Mouse (Mus musculus): Measurements from ENCODE around the gene Prss8. TPM values are rescaled to one million over a fixed set of nuclear protein-coding genes. Genes with fewer than 3 reads are reported as not detected.

Prss8 gene
- total and polyA plus RNA-seq, 3 experiments, result 0.12 to 0.21 TPM; not detected in 1

- TF ChIP-seq MYC (IDR thresholded peaks at IDR 0.05; ENCODE audit: low read depth, low read length), result no peak
- TF ChIP-seq USF2 (IDR thresholded peaks at IDR 0.05; ENCODE audit: borderline replicate concordance in 1 of 2, insufficient read depth in 1 of 2, low read depth in 1 of 2, low read length in 2 of 2), result no peak
- TF ChIP-seq POLR2A (IDR thresholded peaks at IDR 0.05; ENCODE audit: control insufficient read depth in 1 of 2, insufficient read depth in 1 of 2, low read depth in 1 of 2, low read length in 2 of 2, poor library complexity in 1 of 2), result peak in 1 of 2 experiments; percentile 34; a peak in 1 of 4 replicates
- TF ChIP-seq SIN3A (IDR thresholded peaks at IDR 0.05; ENCODE audit: low read length), result no peak
- peak; percentile 98 for TF ChIP-seq ZMIZ1 (IDR thresholded peaks at IDR 0.05; ENCODE audit: low read depth, low read length)
- TF ChIP-seq MAX (IDR thresholded peaks at IDR 0.05; ENCODE audit: low read length), result no peak
- no peak for TF ChIP-seq MYB (IDR thresholded peaks at IDR 0.05; ENCODE audit: low read depth, low read length)
- no peak for TF ChIP-seq E2F4 (IDR thresholded peaks at IDR 0.05; ENCODE audit: borderline replicate concordance, low read depth, low read length)
- TF ChIP-seq USF1 (IDR thresholded peaks at IDR 0.05; ENCODE audit: low read depth, low read length), result no peak
- no peak for TF ChIP-seq GATA1 (IDR thresholded peaks at IDR 0.05; ENCODE audit: low read depth, low read length)
- TF ChIP-seq ZC3H11A (IDR thresholded peaks at IDR 0.05; ENCODE audit: low read depth, low read length), result no peak
- TF ChIP-seq RCOR1 (IDR thresholded peaks at IDR 0.05; ENCODE audit: low read depth, low read length), result no peak; the same call in 1 of the 2 replicates
- TF ChIP-seq BHLHE40 (IDR thresholded peaks at IDR 0.05; ENCODE audit: borderline replicate concordance, low read depth, low read length), result no peak
Observed at GRCm38 (mm10) chr7:127898179-127898956, 31.5 kb downstream of the Prss8 start (continued).

GRCm38 (mm10) chr7:127897542-127897941 is 32.4 kb downstream of the Prss8 start:
- DNase-seq (ENCODE audit: low read depth, low spot score), result peak; percentile 69
- H3K36me3 ChIP-seq (ENCODE audit: control insufficient read depth in 1 of 2, insufficient read depth in 2 of 2, low read length in 2 of 2), result peaks cover 0 to 27% of the 10 kb centered on the region in 2 experiments; a peak in 2 of 4 replicates
- H3K4me3 ChIP-seq (ENCODE audit: control insufficient read depth in 1 of 2, insufficient read depth in 1 of 2, low read depth in 2 of 2, low read length in 2 of 2), result no peak overlapping the region
- H3K9ac ChIP-seq (ENCODE audit: control insufficient read depth, low read depth, low read length, poor library complexity, severe bottlenecking), result peak overlapping the region; percentile 13; the same call in 1 of the 2 replicates
- H3K4me1 ChIP-seq (ENCODE audit: control insufficient read depth in 1 of 2, insufficient read depth in 2 of 2, low read length in 2 of 2), result peaks cover 23 to 44% of the 10 kb centered on the region in 2 experiments
- H3K79me2 ChIP-seq (ENCODE audit: control insufficient read depth, insufficient read depth, low read length, poor library complexity), result no peaks in the 10 kb centered on the region
- H3K9me3 ChIP-seq (replicated peaks; ENCODE audit: insufficient read depth, low read length), result no peaks in the 10 kb centered on the region
- no peaks in the 10 kb centered on the region for H3K27me3 ChIP-seq (ENCODE audit: control insufficient read depth in 1 of 2, insufficient read depth in 2 of 2, low read length in 2 of 2)
- H3K27ac ChIP-seq (ENCODE audit: control insufficient read depth, low read depth, low read length), result peak overlapping the region; percentile 58
- TF ChIP-seq ZC3H11A (IDR thresholded peaks at IDR 0.05; ENCODE audit: low read depth, low read length) (no peak), ETS1 (IDR thresholded peaks at IDR 0.05; ENCODE audit: low read depth, low read length) (no peak), E2F4 (IDR thresholded peaks at IDR 0.05; ENCODE audit: borderline replicate concordance, low read depth, low read length) (no peak), ZNF384 (IDR thresholded peaks at IDR 0.05; ENCODE audit: low read depth, low read length) (no peak), NELFE (IDR thresholded peaks at IDR 0.05; ENCODE audit: low read depth, low read length) (no peak), USF1 (IDR thresholded peaks at IDR 0.05; ENCODE audit: low read depth, low read length) (peak; percentile 84), MAX (IDR thresholded peaks at IDR 0.05; ENCODE audit: low read length) (peak; percentile 56; the same call in 1 of the 2 replicates), HCFC1 (IDR thresholded peaks at IDR 0.05; ENCODE audit: low read depth, low read length) (no peak), RAD21 (IDR thresholded peaks at IDR 0.05; ENCODE audit: low read depth, low read length) (no peak), EP300 (IDR thresholded peaks at IDR 0.05; ENCODE audit: low read depth in 1 of 2, low read length in 2 of 2) (0 out of 4 replicates have a peak, but pooled peaks of 1 of the 2 experiments have one; percentile 3), GATA1 (IDR thresholded peaks at IDR 0.05; ENCODE audit: low read depth, low read length) (peak; percentile 53), BHLHE40 (IDR thresholded peaks at IDR 0.05; ENCODE audit: borderline replicate concordance, low read depth, low read length) (peak; percentile 42; the same call in 1 of the 2 replicates), GABPA (IDR thresholded peaks at IDR 0.05; ENCODE audit: low read depth, low read length) (no peak), TAL1 (IDR thresholded peaks at IDR 0.05; ENCODE audit: low read length) (no peak), POLR2AphosphoS2 (IDR thresholded peaks at IDR 0.05; ENCODE audit: low read length) (no peak), SMC3 (IDR thresholded peaks at IDR 0.05; ENCODE audit: low read depth, low read length) (no peak), MAFK (IDR thresholded peaks at IDR 0.05; ENCODE audit: borderline replicate concordance, low read depth, low read length) (no peak), NRF1 (IDR thresholded peaks at IDR 0.05; ENCODE audit: insufficient read depth, low read depth, low read length, poor library complexity, severe bottlenecking) (no peak), SIN3A (IDR thresholded peaks at IDR 0.05; ENCODE audit: low read length) (peak; percentile 40; the same call in 1 of the 2 replicates), MAZ (IDR thresholded peaks at IDR 0.05; ENCODE audit: low read depth, low read length) (no peak), CHD2 (IDR thresholded peaks at IDR 0.05; ENCODE audit: low read length) (no peak), TCF12 (IDR thresholded peaks at IDR 0.05; ENCODE audit: low read depth, low read length) (no peak), ELF1 (IDR thresholded peaks at IDR 0.05; ENCODE audit: low read depth, low read length) (no peak), ZMIZ1 (IDR thresholded peaks at IDR 0.05; ENCODE audit: low read depth, low read length) (no peak), USF2 (IDR thresholded peaks at IDR 0.05; ENCODE audit: borderline replicate concordance in 1 of 2, insufficient read depth in 1 of 2, low read depth in 1 of 2, low read length in 2 of 2) (0 out of 4 replicates have a peak, but pooled peaks of 1 of the 2 experiments have one; percentile 44), POLR2AphosphoS5 (IDR thresholded peaks at IDR 0.05; ENCODE audit: borderline replicate concordance, low read depth, low read length) (no peak), MEF2A (IDR thresholded peaks at IDR 0.05; ENCODE audit: extremely low read depth, insufficient replicate concordance, low read depth, low read length, poor library complexity, severe bottlenecking) (no peak)
